Mouse (Mus musculus) bone marrow, adult 2 months (tissue): ENCODE results near the gene Reck. TPM values are rescaled to one million over a fixed set of nuclear protein-coding genes. Genes with fewer than 3 reads are reported as not detected.

Experiments used
- H3K27ac ChIP-seq: fragments of 200-500 bp; 2 replicates; pipeline ENCODE4 v1.5.1; 2012; ENCODE audit warnings: low read depth, mild to moderate bottlenecking, control low read depth, inconsistent platforms, low read length; ENCODE audit not compliant: control insufficient read depth, poor library complexity, insufficient read depth
- H3K4me1 ChIP-seq: fragments of 200-500 bp; 2 replicates; pipeline ENCODE4 v1.6.1; 2011; ENCODE audit warnings: low read length; ENCODE audit not compliant: control insufficient read depth, insufficient read depth
- H3K4me3 ChIP-seq: fragments of 200-500 bp; replicated peaks from 2 replicates; pipeline ENCODE3; 2011; ENCODE audit warnings: mild to moderate bottlenecking, low read depth, low read length, control low read depth; ENCODE audit not compliant: control insufficient read depth
- CTCF ChIP-seq: fragments of 200-500 bp; IDR thresholded peaks from 2 replicates; pipeline ENCODE4 v1.5.1; 2011; ENCODE audit warnings: low read length, control low read depth; ENCODE audit not compliant: control insufficient read depth, insufficient read depth
- POLR2A ChIP-seq: fragments of 200-500 bp; IDR thresholded peaks from 2 replicates; pipeline ENCODE4 v1.6.1; 2011; ENCODE audit warnings: low read depth, mild to moderate bottlenecking, control low read depth, low read length, borderline replicate concordance; ENCODE audit not compliant: control insufficient read depth
- WGBS: fragments of 180-500 bp; shearing (Covaris S2); methylation state at CpG from one replicate; pipeline ENCODE4 v1.1.7; 2018; 5-methylcytosine and 5-hydroxymethylcytosine counted together
- polyA plus RNA-seq: library from polyadenylated mRNA; stranded (reverse); fragments of >200 nt; gene quantifications from 2 replicates; pipeline ENCODE4 v1.2.4, GENCODE M21; 2011; ENCODE audit warnings: low replicate concordance; ENCODE audit not compliant: missing spikeins, insufficient read depth, insufficient read length

Reck gene
- polyA plus RNA-seq, 1 experiment = 2.9 TPM

DNA sequence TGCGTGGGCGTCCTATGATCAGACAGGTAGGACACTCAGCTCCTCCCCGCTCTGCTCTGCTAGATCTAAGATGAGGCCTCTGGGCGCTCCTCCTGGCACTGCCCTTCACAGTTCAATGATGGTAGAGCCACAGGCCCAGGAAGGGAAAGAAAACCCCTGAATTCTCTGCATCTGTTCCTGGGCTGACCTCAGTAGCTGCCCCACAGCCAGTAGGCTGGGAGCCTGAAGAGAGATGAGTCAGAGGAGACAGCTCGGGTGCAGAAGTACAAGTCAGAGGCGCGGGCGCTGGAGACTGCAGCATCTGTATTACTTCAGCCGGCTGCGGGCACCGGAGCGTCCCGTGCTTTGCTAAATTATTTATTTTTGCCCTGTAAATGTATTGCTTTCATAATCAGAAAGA is 93.3 kb downstream of the Reck start:
- no peak overlapping the region for H3K4me3 ChIP-seq
- TF ChIP-seq CTCF (no peak), POLR2A (no peak)
- no peak overlapping the region for H3K27ac ChIP-seq
- H3K4me1 ChIP-seq = peaks cover 29% of the 10 kb centered on the region
- WGBS = 89% methylated on average over 13 of the region's 13 CpGs

- WGBS = 71% methylated on average over 4 of the region's 4 CpGs
- no peak overlapping the region for H3K27ac ChIP-seq
- H3K4me1 ChIP-seq = peaks cover 29% of the 10 kb centered on the region
- H3K4me3 ChIP-seq = no peak overlapping the region
- TF ChIP-seq POLR2A = no peak
- TF ChIP-seq CTCF = no peak
Measured at GRCm38 (mm10) chr4:43969373-43969772, 94.0 kb downstream of the Reck start.

- Histone ChIP-seq H3K4me3 (no peak overlapping the region), H3K4me1 (peaks cover 29% of the 10 kb centered on the region), H3K27ac (peak overlapping the region; percentile 2)
- WGBS = 69% methylated on average over 20 of the region's 20 CpGs
- no peak for TF ChIP-seq CTCF
- TF ChIP-seq POLR2A = no peak
Measured at GRCm38 (mm10) chr4:43970393-43971330, 95.3 kb downstream of the Reck start.

DNA sequence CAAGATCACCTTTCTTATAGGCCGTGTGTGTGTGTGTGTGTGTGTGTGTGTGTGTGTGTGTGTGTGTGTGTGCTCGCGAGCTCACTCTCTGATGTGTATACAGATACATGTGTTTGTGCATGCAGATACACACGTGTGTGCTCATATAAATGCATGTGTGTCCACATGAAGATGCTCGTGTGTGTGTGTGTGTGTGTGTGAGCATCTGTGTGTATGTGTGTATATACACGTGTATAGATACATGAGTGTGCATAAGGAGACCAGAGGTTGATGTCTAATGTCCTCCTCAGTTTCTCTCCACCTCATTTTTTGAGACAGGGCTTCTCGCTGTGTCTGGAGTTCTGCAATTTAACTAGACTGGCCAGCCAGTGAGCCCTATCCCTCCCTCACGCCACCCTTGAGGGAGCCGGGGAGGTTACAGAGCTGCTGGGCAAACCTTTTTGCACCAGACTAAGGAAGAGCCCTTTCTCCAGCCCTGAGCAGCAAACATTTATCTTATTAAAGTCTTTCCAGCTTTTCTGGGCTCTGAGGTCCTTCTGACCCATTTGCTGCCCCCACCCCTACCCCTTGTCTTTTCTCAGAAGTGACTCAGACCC is 96.3 kb downstream of the Reck start:
- TF ChIP-seq CTCF (no peak), POLR2A (no peak)
- H3K4me1 ChIP-seq = peaks cover 23% of the 10 kb centered on the region
- H3K4me3 ChIP-seq = no peak overlapping the region
- 38% methylated on average over 9 of the region's 9 CpGs for WGBS
- peak overlapping the region; percentile 90 for H3K27ac ChIP-seq

GRCm38 (mm10) chr4:43972137-43972591 is 96.8 kb downstream of the Reck start:
- no peak for TF ChIP-seq CTCF
- no peak for TF ChIP-seq POLR2A
- Histone ChIP-seq H3K4me1 (peaks cover 21% of the 10 kb centered on the region), H3K4me3 (no peak overlapping the region), H3K27ac (peak overlapping the region; percentile 90)
- WGBS = 0% methylated on average over 8 of the region's 8 CpGs

GRCm38 (mm10) chr4:43973526-43973981 is 98.2 kb downstream of the Reck start:
- WGBS = 4% methylated on average over 4 of the region's 4 CpGs
- peak overlapping the region; percentile 81 for H3K27ac ChIP-seq
- H3K4me3 ChIP-seq = peak overlapping the region; percentile 54
- H3K4me1 ChIP-seq = peaks cover 21% of the 10 kb centered on the region
- TF ChIP-seq POLR2A = no peak
- TF ChIP-seq CTCF = no peak

DNA sequence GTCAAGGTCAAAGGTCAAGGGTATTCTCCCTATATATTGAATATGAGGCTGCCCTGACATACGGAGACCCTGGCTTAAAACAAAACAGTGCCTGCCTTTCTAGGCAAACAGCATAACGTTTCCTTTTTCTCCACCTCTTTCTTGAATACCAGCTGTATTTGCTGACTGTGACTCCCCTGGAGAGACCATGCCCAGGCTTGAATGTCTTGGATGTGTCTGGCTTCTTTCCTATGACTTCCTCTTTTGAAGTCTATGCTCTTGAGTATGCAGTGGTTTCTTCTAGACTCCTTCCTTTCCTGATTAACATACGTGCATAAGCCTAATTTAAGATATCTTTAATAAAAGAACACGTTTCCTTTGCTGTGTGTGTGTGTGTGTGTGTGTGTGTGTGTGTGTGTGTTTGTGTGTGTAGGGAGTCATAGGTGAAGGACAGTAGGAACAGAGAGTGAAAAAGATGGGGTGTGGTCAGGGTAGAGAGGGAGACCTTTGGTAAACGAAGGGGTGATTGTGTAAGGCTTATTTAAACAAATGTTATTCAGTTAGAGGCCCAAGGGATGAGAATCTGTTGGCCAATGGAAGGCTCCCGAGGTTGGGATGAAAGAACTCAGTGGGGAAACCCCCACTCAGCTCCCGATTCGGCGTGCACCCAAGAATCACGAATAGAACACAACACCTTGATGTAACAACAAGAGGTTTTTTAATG is 99.7 kb downstream of the Reck start:
- 46% methylated on average over 10 of the region's 10 CpGs for WGBS
- H3K4me3 ChIP-seq = no peak overlapping the region
- peak overlapping the region; percentile 39; the same call in 1 of the 2 replicates for H3K27ac ChIP-seq
- H3K4me1 ChIP-seq = peaks cover 19% of the 10 kb centered on the region
- TF ChIP-seq CTCF (no peak), POLR2A (no peak)
